Mouse (Mus musculus) neural tube, embryonic 10.5 days (tissue): ENCODE measurements at regions not wholly inside any gene's neighbourhood (a gene's known extent, or its start where the extent isn't known, plus 50 kb on each side); places are given as distances from the start of the nearest gene placed in this dataset.

Source experiments
- DNase-seq: peaks from one replicate; pipeline ENCODE4 v3.0.0-alpha.2; 2017; ENCODE audit warnings: low spot score; ENCODE audit errors: extremely low spot score

DNA sequence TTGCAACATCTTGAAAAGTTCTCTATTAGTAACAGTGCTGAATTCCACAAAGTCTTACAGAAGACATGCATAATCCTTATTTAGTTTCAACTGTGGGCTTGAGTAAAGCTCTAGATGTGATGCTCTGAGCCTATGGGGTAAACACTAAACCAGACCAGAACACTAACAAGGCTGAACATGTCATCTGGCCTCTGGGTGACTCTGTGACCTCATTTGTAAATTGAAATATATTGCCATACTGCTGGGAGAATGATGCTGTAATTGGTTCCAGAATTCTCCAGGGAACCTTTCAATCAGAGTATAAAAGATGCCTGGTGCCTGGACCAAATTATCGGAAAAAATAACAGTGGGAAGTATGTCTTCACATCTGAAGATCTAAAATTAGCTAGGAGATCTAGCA lies 309.9 kb upstream of the Megf9 start:
- no peak for DNase-seq

- no peak for DNase-seq
Observed at GRCm38 (mm10) chr4:70810956-70811316, 276.1 kb upstream of the Megf9 start.

DNA sequence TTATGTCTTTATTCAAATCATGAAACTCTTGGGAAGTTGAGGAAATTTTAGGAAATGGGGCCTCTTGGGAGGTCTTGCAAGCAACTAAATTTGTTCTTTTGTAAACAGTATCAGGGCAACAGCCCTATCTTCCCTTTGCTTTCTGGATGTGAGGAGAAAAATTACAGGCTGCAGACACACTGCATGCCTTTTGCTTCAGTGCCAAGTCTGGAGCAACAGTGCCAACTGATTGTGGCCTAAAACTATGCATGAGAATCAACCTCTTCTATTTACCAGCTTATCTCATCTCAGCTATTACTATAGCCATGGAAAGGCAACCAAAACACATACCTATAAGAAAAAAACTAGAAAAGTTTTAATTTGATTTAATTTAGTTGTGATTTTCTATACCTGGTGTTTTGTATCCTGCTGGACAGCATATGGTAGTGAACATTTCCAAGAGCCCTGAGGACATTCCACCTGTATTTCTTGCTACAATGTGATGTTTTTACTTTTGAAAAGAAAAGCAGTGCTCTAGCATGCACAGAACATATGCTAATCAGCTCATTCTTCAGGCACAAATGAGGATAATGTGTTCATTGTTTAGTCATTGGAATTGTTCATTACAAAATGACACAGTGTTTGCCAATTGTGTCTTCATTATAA lies 275.6 kb upstream of the Megf9 start:
- DNase-seq: no peak

- no peak for DNase-seq
Observed at GRCm38 (mm10) chr4:70804925-70805342, 270.1 kb upstream of the Megf9 start.

DNA sequence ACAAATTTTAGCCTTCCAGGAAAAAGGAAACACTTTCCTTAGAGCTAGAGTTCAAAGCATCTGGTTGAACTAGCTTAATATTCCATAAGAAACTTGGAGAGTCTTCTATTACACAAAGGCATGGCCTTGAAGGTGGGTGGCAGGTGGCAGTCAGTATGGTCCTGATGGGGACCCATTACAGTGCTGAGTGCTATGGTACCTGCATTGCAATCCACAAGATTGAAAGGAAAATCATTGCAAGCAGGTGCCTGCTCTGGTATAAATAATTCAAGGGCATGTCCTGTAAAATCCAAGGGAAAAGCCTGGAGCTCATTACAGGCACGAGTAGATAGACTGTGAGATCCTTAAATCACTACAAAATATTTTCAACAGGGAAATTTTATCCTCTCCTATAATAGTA lies 263.7 kb upstream of the Megf9 start:
- no peak for DNase-seq

DNA sequence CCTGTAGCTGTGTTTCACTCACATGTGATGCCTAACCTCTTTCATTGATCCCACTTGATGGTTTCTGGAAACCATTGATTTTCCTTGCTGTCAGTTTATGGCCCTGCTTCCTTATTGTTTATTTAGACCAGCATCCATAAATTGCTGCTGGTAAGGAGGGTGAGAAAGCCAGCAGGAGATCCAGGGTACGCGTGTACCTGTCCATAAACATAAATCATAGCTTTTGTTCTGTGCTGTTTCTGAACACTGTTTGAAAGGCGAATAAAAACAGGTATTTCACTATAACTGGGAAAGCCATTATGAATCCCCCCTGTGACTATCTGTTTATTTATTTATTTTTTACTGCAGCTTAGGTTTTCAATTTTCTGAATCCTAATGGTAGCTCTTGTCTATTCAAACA lies 263.1 kb upstream of the Megf9 start:
- no peak for DNase-seq

DNA sequence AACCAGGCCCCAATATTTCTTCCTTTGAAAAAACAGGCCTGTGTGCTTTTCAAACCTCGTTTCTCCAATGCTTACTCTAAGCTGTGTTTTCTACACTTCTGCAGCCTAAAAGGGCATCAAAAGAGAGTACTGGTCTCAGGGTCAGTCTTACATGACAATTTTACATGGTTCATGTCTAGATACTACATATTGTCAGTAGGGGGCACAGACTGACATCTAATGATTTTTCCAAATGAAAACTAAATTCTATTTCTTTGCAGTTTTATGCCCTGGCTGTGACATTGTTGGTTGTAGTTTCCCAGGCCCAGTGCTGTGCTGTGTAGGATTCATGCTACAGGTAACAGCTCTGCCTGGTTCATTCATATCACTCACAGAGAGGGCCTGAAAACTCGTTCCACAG lies 248.7 kb upstream of the Megf9 start:
- DNase-seq: no peak

DNA sequence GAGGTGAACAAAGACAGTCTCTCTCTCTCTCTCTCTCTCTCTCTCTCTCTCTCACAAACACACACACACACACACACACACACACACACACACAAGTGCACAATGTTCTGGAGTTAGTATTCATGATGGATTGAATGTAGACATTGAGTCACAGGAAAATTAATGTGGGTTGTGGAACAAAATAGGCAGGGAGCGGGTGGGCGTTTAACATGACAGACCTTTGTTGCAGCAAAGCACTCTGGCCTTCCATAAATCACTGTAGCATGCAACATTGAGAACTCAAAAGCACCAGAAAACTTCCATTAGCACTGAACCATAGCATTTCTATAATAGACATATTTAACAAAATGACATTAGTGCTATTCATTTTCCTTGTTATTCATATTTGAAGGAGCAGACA lies 246.8 kb upstream of the Megf9 start:
- no peak for DNase-seq

- DNase-seq: no peak
Observed at GRCm38 (mm10) chr4:70776273-70776672, 241.5 kb upstream of the Megf9 start.

GRCm38 (mm10) chr4:70743425-70743824 lies 208.6 kb upstream of the Megf9 start:
- DNase-seq: no peak

- no peak for DNase-seq
Observed at GRCm38 (mm10) chr4:70742002-70742401, 207.2 kb upstream of the Megf9 start.

DNA sequence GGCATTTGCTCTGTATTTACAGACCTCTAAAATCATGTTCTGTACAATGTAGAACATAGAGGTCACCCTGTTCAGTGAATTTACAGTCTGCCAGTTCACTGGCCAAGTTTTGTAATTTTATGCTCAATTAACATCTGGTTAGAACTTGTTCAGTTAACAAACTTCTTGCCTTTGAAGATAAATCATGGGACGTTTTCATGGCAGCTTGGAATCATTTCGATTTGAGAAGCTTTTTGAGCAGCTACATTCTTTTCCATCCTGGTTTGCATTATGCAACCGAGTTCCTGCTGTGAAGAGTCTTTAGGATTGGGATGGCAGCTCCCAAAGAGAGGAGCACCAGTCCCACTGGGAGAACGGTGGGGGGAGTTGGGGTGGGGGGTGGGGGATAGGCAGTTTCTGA lies 206.3 kb upstream of the Megf9 start:
- DNase-seq: no peak

GRCm38 (mm10) chr4:70709126-70709689 lies 174.4 kb upstream of the Megf9 start:
- no peak for DNase-seq

DNA sequence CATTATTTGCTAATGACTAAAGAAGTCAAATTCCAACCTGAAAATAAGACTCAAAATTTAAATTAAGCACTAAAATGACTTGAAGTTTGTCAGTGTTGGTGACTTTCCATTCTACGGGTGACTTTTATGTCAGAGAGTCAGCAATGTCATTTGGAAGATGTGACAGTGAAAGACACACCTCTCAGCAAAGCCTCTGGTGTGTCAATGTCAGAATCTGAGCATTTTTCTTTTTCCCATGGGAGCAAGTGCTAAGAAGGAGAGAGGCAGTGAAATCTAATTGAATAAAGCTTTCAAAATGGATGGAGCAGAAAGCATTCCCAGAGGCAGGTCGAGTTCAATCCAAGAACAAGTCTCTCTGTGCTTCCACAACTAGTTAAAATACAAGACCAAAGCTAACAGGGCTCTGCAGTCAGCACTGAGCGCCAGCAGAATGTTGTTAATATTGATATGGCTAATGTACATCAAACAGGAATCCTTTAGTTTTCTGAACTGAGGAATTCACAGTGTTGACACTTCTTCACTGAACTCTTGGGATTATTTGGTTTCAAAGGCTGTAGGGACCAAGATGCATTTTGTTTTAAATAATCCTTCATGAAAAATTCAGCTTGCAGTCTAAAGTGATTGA lies 170.4 kb upstream of the Megf9 start:
- no peak for DNase-seq

GRCm38 (mm10) chr4:70700894-70701293 lies 166.1 kb upstream of the Megf9 start:
- no peak for DNase-seq

- DNase-seq: no peak
Observed at GRCm38 (mm10) chr4:70664181-70664580, 129.4 kb upstream of the Megf9 start.

DNA sequence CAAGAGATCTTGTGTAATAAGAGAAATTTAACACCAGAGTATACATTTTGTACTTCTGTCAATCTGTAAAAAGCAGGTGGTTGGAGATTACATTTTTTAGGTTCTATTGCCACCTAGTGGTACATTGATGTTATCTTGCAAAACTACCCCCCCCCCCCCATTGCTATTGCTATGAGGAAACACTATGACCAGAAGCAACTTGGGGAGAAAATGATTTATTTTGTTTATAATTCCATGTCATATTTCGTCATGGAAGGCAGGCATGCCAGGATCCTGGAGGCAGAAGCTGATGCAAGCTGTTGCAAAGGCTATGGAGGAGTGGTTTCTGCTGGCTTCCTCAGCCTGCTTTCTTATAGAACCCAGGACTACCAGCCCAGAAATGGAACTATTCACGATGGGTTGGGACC lies 86.6 kb upstream of the Megf9 start:
- no peak for DNase-seq

GRCm38 (mm10) chr4:70619636-70620287 lies 85.0 kb upstream of the Megf9 start:
- DNase-seq: no peak

GRCm38 (mm10) chr4:70615794-70616193 lies 81.0 kb upstream of the Megf9 start:
- DNase-seq: no peak

GRCm38 (mm10) chr4:70614411-70614810 lies 79.6 kb upstream of the Megf9 start:
- no peak for DNase-seq

DNA sequence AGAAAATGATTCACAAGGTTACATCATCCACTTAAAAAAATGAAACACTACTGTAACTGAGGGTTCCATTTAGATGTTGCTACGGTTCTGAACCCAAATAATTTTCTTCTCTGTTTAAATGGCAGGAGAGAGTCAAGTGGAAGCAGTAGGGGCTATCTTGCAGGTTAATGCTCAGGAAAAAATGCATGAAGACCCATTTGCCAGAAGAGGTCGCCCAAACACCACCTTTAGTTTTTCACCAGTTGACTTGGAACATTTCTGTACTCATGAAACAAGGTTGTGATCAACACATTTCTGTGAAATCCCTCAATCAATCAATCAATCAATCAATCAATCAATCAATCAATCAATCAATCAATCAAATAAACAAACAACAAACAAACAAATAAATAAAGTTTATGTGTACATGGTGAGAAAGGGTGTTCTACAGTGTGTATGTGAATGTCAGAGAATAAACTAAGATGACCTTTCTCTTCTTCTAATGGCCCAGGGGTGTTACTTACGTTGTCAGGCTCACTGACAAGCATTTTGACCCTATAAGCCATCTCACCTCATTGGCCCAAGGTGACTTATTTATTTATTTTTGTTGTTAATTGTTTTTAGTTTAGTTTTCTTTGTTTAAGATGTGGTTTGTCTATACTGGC lies 68.5 kb upstream of the Megf9 start:
- DNase-seq: peak; percentile 46

GRCm38 (mm10) chr4:70601301-70601700 lies 66.5 kb upstream of the Megf9 start:
- DNase-seq: no peak
